Mouse (Mus musculus): ENCODE data around the gene Ctnnbip1. TPM values are rescaled to one million over a fixed set of nuclear protein-coding genes. Genes with fewer than 3 reads are reported as not detected.

Ctnnbip1 gene
- 3.6 and 4.2 TPM in 2 replicates for polyA plus RNA-seq (2012; rRNA removed)

DNA sequence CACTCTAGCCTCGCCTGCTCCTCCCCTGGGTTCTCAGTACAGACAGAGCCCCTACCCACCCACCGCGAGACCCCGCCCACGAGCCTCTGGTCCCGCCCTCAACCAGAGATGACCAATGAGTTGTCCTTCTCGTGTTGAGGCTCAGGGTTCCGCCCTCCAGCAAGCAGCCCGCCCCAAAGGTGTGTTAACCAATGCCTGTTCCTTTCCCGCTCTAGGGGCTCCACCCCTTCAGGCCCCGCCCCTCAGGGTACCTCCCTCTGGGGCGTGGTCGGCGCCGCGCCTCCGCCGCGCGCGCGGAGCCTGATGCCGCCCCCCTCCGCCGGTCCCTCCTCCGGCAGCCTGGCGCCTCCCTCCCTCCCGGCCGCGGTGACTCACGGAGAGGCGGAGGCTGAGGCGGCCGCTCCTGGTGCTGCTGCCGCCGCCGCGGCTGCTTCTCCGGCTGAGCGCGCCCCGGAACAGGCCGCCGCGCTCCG lies at the start of gene Ctnnbip1:
Gene Ctnnbip1 (plus strand): TSS at position 369 of the 473 bp plus-strand sequence.

DNA sequence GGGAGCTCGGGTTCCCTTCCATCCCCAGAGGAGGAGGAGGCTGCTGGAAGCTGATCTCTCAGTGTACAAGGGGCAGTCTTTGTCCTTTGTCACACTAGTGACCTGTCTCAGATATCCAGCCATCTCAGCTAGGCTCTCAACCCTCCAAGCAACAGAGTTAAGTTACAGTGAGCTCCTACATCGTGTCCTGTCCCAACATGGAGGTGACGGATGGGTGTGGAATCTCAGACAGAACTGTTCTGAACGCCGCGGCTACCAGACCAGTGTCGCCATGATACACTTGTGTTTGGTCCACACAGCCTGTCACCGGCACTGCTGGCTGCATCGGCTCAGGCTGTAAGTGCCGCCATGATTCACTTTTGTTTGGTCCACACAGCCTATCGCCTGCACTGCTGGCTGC lies 41.0 kb upstream of the Ctnnbip1 start, which contains the start of gene Tmem274:
Gene Tmem274 (plus strand): TSS at position 301 of the 400 bp plus-strand sequence.

GRCm38 (mm10) chr4:149485053-149485824 lies 32.8 kb upstream of the Ctnnbip1 start, which contains the start of the genes Nmnat1 and Lzic:
Gene Nmnat1, minus strand, starts transcription at chr4:149485202.
Gene Lzic, plus strand, starts transcription at chr4:149485229.

GRCm38 (mm10) chr4:149586044-149586782 lies 68.2 kb downstream of the Ctnnbip1 start, which contains the start of gene Clstn1:
Gene Clstn1, plus strand, starts transcription at chr4:149586468.

Other genes with a start within 250 kb of the Ctnnbip1 start
- gene Kif1b, start 210.5 kb upstream of the Ctnnbip1 start, polyA plus RNA-seq (2012; rRNA removed): 6.9 and 7.0 TPM in 2 replicates
- gene Ube4b, start 91.5 kb upstream of the Ctnnbip1 start, polyA plus RNA-seq (2012; rRNA removed): 15.0 and 18.9 TPM in 2 replicates
- not detected in 2 replicates for gene Rbp7, start 63.3 kb upstream of the Ctnnbip1 start, polyA plus RNA-seq (2012; rRNA removed)
- not detected in 2 replicates for gene Tmem274, start 40.9 kb upstream of the Ctnnbip1 start, polyA plus RNA-seq (2012; rRNA removed)
- gene Nmnat1, start 33.0 kb upstream of the Ctnnbip1 start, polyA plus RNA-seq (2012; rRNA removed): 6.1 and 6.3 TPM in 2 replicates
- gene Lzic, start 33.0 kb upstream of the Ctnnbip1 start, polyA plus RNA-seq (2012; rRNA removed): 6.4 and 7.9 TPM in 2 replicates
- 1.3 and 1.5 TPM in 2 replicates for gene Clstn1, start 68.2 kb downstream of the Ctnnbip1 start, polyA plus RNA-seq (2012; rRNA removed)
- 5.7 and 7.2 TPM in 2 replicates for gene Pik3cd, start 184.3 kb downstream of the Ctnnbip1 start, polyA plus RNA-seq (2012; rRNA removed)
- gene Tmem201, start 219.8 kb downstream of the Ctnnbip1 start, polyA plus RNA-seq (2012; rRNA removed): 6.0 and 7.7 TPM in 2 replicates